Mouse (Mus musculus) urinary bladder, adult 2 months (tissue): ENCODE data around the gene Jag1. TPM values are rescaled to one million over a fixed set of nuclear protein-coding genes. Genes with fewer than 3 reads are reported as not detected.

ENCODE experiments used
- DNase-seq: peaks from one replicate; pipeline ENCODE4 v3.0.0; 2022; ENCODE audit warnings: low spot score
- polyA plus RNA-seq: library from polyadenylated mRNA; depleted of rRNA; stranded (reverse); fragments of >200 nt; gene quantifications from 2 replicates; pipeline ENCODE4 v1.2.3, GENCODE M21; 2012

Jag1 gene
- polyA plus RNA-seq, 1 experiment: 8.1 TPM

DNA sequence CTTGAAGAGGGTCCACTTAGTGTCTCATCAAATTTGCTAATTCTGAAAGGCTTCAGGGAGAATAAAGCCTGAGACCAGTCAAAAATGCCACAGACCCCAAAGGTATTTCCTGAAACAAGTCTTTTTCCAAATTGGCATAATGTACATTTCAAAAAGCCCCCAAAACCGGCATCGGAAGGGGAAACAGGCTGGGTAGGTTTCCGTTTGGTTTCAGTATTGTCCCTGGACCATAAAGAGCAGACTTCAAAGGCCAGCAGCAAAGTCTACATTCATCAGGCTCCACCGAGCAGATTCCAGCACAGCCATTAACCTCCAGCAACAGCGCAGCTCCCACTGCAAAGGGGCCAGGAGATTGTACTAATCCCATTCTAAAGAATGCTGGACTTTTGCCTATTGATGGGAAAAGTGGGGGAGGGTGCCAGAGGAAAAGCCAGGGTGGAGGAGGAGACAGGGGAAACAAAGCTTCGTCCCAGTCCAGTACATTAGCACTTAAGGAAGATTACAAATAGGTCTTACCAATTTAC is 17.2 kb downstream of the Jag1 start:
- no peak for DNase-seq

DNA sequence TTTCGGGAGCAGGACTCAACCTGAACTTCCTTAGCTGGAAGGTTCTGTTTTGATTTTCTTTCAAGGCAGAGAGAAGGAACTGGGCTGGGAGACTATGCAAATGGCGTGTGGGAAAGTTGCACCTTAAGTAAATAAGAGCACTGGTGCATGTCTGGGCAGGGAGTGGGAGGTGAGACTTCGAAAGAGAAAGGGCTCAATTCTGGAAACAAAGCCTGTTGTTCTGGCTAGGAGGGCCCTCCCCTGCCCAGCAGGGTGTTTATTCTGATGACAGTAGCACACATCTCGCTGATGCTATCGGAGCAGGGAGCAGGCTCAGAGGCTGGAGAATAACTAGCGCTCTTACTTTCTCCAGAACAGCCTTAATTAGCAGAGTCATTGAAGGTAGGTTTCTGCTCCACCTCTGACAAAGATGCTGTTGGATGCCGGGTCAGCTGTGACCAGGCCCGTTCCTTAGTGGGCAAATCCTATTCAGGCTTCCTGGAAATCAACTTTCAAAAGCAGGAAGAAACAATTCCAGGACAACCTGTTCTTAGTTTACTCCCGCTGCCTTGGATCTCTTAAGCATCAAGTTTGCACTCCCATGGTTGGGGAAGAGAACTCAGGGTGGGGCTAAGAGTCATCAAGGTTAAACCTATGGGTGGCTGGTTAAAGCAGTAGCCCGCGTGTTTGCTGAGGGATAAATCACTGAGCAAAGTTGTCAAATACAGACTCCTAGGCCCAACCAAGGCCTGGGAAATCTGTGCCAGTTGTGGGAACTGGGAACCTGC is 18.0 kb downstream of the Jag1 start:
- no peak for DNase-seq

DNA sequence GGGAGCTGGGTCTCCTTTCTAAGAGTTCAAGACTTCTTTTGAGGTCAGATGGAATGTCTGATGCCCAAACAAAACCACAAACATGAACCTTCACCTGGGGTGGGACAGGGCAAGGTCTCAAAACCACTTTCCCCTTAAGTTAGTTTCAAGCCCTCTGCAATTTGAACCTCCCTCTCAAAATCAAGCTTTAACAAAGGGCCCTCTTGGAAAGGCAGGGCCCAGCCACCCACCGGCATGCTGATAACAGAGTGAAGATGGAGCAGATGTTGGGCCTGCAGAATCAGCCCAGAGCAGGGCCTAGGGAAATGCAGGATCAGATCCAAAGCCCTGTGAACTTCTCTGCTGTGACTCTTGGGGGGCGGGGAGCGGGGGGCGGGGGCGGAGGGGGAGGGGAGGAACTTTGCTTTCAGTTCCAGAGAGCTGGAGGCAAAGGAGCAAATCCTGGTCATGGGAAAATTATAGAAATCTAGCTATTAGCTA is 19.4 kb downstream of the Jag1 start:
- no peak for DNase-seq

DNA sequence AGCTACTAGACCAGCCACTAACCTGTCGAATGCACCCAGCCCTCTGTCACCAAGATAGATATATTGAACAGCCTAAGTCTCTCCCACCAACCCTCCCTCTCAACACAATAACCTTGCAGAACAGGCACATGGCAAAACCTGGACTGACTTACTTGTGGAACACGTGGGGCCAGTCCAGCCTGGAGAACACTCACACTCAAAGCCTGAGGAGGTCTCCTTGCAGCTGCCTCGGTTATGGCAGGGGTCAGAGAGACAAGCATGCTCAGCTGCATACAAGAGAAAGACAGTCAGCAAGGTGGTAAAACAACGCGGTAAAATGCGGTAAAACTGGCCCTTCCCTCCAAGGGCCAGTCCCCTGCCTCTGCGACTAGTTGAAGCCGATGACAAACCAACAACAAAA is 22.1 kb downstream of the Jag1 start:
- DNase-seq: no peak

DNA sequence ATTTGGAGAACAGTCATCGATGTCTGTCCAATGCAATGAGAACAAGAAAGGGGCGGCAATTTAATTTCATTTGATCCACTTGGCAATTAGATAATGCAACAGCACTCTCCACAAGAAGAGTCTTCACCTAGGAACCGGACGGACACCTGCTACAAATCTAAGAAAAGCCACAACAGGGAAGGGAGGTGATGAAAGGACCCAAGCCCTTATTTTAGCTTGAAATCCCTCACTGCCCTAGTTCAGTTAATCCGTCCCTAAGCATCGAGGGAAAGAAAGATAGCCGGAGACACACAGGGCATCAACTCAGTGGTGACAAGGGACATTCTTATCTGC is 23.2 kb downstream of the Jag1 start:
- no peak for DNase-seq

DNA sequence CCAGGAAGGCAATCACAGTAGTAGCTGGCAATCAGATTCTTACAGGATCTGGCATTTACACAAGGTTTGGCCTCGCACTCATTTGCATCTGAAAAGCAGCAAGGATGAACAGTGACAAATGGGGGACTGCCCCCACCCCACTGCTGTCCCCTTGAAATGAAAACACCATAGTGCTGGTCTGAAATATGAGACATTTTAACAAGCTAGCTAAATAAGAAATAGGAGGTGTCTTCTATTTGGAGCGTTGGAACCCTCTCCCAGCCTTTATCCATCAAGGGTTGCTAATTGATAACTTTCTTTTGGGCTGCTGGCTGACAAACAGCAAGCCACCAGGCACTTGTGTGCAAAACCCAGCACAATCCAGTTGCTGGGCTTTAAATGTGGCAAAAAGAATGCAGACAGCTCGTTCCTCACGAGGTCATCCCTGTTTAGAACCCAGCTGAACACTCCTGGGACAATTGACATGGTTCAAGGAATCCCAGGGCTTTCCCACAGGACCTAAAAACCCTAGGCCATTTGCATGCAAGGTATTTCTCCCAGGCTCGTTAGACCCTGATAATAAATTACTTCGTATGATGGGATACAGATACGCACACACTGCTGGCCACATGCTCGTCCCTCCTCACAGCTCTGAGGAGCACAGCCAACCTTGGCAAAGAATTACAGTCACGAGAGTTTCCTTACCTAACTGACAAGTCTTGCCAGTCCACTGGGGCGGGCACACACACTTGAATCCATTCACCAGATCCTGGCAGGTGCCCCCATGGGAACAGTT is 23.7 kb downstream of the Jag1 start:
- DNase-seq: no peak

DNA sequence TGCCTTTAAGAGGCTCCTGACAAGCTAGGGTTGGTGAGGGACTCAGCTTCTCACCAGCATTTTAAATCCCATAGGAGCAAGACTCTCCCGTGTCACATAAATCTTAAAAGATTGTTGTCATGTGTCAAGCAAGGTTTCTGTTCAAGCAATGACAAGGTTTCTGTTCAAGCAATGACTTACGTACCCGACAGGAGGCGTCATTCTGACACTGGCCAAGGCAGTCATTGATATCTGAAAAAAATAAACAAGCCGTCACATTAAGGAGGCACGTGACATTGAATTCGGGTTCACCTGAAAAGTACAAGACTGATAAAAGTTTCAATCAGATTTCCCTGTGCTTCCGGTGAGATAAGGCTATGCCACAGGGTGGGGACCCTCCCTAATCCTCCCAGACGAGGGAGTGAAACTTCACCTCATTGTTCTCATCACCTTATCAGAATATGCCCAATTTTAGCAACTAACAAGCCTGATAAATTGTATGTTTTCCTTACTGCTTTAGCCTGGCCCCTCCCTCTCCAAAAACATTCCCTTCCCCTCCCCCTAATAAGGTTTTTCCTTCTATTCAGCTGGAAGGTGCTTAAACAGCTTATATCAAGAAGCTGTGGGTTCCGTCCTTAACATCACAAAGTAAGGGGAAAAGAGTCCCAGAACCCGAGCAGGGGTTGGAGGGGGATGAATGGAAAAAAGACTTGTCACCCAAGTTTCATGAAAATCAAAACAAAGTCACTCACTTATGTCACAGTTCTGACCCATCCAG is 24.5 kb downstream of the Jag1 start:
- no peak for DNase-seq

DNA sequence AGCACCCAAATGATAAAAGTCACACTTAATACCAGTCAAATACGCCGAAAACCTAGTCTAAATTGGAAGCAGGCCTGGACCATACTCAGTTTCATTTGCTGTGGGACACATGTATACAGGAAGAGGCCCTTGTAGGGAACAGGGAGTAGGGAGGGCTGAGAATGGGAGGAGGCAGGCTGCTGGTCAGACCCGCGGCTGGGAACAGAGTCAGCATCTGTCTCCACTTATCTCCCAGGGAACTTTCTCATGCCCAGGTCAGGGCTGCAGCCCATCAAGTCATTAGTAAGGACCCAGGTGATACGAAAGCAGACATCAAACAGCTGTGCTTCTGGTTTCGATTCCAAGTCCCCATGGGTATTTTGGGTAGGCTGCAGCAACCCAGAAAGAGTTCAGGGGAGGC is 28.7 kb downstream of the Jag1 start:
- DNase-seq: no peak

DNA sequence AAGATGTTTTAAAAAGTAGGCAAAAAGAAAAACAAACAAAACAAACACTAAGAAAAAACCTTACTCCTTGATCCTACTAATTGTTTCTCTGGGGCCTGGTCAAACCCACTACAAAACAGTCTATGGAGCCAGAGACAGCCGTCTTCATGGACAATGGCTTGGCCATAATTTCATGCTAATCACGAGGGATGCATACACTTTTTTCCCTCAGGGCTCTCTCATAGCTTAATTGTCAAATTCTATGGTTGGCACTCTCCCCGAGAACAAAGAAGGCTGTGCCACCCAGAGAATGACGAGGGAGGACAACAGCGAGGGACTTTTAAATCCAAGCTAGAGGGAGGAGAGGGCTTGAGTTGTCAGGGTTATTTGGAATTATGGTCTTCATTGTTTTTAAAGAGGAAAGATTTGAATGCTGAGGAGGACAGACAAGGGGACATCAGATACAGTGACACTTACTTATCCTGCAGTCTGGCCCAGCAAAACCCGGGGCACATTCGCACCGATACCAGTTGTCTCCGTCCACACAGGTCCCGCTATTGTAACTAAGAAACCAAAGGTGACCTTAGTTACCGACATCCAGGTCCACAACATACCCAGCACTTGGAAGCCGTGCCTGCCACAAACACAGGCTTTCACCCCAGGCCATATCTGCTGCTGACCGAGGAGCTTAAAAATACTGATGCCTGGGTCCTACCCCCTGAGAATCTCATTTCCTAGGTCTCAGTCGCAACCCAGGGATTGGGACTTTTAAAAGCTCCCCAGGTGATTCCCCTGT is 29.6 kb downstream of the Jag1 start:
- DNase-seq: no peak

DNA sequence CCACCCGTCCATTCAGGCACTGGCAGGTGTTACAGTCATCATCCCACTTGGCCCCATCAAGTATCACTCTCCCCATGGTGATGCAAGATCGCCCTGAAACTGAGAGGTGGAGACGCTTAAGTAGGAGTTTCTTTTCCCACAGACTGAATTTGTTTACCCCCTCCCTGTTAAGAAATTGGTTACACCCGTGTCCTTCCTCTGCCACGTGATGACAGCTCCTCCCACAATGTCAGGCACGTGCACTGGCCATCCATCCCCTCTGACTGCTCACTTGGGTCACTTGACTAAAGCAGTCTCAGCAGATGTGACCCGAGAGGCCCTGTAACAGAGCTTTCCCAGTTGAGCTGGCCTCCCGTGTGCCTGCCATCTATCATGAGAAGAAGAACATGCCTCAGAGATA is 31.2 kb downstream of the Jag1 start:
- no peak for DNase-seq

DNA sequence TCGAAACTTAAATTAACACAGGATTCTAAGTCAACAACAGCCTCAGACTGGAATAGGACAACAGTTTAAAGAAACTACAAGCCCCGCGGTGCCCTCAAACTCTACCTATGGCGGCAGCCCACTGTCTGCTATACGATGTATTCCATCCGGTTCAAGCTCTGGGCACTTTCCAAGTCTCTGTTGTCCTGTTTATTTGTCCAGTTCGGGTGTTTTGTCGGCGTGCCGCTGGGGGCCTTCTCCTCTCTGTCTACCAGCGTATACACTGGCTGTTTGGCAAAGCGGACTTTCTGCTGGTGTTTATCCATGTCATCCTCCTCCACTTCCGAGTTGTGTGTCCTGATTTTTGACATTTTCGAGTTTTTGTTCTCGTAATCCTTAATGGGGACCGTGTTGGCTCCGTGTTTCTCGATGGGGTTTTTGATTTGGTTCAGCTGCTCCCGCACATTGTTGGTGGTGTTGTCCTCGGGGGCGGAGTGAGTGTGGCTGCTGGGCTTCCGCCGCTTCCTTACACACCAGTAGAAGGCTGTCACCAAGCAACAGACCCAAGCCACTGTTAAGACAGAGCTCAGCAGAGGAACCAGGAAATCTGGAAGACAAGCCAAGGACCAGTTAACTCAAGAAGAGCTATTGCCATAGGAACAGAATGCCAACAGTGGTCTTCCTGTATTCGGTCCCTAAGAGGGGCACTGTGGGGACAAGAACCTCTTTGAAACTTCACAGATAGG is 33.4 kb downstream of the Jag1 start:
- DNase-seq: no peak

DNA sequence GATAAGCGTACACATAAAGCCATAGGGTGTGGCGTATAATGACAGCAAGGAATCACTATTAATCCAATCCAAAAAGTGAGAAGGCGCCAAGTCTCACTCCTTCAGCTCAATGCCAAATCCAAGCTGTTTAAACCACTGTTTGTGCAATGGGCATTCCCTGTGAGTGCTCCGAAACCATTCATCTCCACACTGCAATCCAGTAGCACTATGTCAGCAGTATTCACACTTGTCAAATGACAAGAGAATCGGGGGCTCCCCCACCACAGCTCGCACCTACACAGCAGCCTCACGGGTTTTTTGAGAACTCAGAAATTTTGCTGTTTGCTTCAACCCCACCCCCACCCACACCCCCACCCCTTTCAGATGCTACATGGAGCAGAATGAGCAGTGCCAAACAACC is 35.4 kb downstream of the Jag1 start:
- no peak for DNase-seq

DNA sequence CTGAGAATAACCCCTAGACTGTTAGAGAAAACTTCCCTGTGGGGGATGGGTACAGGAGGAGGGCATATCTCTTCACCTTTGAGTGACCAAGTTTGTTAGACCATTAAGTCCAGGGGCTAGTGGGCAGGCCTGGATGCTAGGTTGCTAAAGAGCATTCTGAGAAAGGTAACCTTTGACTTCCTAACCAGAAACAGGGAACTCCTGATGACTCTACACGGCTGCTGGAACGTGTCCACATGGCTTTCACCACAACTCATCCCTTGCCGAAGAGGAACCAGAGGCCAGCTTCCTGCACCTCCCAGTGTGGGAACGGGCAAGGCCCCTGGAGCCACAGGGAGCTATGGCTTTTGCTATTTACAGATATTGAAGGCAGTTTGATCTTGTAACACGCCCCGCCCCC is 36.0 kb downstream of the Jag1 start:
- DNase-seq: no peak

DNA sequence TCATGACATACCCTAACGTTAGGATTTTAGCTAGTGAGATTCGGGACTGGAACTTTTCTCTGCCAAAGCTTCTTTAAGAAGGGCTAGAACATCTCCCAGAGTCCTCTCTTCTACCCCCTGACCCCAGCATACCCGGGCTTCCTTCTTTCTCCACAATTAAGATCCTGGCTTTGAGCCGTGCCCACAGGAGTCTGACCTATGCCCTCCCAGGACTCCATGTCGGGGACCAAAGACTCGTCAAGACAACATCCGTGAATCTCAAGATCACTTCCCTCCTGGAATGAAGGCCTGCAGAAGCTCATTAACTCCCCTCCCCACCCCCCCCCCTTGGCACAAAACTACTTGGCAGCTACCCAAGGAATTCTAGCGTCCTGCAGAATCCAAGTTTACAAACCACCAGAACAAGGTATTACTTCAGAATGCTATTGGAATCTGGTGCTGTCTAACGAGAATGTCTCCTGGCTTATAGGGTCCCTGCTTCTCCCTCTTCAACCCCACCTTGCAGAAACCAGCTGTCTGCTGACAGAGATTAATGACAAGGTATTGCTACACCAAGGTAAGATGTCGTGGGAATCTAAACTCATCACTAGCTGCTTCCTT is 36.6 kb downstream of the Jag1 start:
- DNase-seq: no peak

DNA sequence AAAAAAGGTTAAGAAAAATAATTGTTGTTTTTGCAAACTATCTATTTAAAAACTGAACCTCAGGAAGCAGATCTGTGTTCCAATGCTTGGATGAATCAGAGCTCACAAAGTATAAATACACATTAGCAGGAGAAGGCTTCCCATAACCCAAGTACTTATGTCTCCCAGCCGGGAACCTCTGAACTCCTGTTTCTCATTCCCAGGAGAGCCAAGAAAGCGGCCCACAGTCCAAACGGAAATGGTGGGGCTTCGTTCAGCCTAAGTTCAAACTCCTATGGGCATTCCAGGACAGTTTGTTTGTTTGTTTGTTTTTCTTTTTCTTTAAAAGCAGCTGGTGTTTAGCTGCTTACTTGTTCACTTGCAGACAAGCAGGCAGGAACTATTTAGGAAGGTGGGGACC is 37.7 kb downstream of the Jag1 start:
- DNase-seq: no peak

DNA sequence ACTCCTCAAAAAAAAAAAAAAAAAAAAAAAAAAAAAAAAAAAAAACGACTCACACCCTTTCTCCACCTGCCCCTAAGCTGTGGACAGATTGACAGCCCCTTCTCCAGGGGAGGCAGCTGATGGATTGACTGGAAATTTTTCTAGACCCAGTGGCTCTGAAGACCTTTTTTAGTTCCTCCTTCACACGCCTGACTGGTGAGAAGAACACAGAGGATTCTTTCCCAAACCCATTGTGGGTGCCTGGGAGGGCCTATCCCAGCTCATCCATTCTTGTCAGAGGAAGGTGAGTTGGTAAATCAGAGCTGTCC is 42.2 kb downstream of the Jag1 start:
- DNase-seq: no peak

DNA sequence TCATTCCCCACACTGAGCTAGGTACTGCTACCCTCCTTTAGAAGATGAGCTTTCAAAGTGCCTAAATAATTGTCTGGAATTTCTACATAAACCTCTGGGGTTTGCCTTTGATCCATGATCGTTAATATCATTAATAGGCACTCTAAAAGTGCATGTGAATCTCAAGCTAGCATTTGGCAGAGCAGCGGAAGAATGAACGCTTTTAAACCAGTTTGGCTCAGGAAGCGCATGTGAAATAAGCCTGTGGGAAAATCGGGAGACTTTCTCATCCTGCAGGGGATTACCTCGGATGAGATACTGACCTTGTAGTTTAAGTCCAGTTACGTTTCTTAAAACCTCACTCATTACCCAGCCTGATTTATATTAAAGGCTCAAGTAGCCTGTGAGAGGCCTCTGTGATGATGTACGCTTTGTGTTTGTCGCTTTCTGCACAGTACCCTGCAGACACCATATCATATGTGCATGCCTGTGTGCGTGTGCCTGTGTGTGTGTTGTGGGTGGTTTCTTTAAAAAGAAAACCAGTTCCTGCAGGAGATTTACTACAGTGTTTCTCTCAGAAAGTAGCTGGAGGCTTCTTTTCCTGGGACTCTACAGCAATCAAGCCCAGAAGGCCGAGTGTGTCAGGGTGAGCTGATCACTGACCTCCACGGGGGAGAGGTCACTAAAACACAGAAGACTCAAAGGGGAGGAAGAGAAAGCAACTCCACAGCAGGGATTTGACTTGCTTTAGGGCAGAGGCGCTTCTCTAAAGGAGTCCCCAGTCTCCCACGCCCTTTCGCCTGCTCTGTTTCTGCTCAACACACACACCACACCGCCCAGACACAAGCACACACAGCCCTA is 42.8 kb downstream of the Jag1 start:
- DNase-seq: no peak

DNA sequence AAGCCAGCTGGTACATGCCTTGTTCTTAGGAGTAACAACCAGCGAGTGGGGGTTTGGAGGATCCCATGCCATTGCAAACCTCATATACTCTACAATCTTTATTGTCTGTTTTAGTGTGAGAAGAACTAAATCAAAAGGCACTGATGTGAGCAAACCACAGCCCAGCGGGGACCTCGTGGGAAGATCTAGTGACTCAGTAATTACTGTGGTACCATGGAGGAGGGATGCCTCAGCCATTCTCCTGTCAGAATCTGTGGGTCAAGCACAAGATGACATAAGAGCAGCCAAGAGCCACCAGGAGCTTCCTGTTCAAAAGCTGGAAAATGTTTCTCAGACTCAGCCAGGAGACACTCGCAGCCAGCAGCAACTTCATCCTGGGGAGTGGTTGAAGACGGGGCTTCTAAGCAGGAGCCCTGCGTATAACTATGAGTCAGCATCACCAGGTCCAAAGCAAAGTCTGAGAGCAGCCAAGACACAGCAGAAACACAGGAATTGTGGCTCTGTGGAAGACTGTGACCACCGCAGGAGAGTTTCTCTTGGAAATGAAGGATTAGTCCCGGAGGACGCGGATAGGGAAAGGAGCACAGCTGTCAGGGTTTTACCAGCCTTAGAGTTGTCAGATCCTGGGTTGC is 48.8 kb downstream of the Jag1 start:
- no peak for DNase-seq

DNA sequence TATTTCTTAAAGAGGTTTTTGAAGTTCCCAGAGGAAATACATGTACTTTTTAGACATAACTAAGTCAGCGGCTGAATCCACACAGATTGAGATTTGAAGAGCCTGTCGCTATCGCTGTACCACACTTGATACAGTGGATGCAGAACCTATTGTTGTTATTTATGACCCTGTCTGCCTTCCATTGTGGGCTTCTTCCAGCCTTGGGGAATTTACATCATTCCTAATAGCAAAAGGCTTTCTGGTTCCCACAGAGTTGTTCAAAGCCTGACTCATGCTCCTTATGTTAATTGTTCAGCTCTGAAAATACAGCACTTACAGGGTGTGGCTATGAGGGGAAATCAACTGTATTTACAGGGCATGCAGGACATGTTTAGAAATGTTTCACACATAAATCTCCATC is 51.9 kb downstream of the Jag1 start:
- no peak for DNase-seq
